Mouse (Mus musculus): Measurements from ENCODE around the gene Slc1a1. TPM values are rescaled to one million over a fixed set of nuclear protein-coding genes. Genes with fewer than 3 reads are reported as not detected.

The Slc1a1 gene
- 1.1 and 2.2 TPM in 2 replicates for polyA plus RNA-seq (2016; fragmentation: Nextera tagmentation; extraction: Ambion mirVana)

DNA sequence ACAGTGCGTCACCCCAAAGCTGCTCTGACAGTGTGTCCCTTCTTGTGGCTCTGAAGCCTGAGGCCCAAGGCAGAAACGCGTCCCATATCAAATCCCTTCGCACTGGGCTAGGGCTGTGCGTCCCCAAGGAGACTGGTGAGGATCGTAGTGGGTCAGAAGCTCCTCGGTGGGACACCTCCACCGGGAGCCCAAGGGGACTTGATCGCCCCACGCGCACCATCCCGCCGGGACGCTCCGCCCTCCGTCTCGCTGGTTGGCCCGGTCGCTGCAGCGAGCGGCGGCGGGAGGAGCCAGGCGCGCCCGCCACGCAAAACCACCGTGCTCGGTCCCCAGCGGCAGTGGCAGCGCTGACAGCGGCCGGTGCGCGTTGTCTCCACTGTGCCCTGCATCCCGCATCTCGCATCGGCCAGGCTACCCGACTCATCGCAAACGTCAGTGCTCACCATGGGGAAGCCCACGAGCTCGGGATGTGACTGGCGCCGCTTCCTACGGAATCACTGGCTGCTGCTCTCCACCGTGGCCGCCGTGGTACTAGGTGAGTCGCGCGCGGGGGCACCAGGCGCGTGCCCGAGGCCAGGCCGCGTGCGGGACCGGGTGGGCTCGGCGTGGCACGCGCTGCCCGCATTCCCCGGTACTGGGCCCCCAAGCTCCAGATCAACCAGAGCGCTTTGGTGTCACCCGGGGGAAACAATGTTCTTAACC, at the start of gene Slc1a1:
Gene Slc1a1 (plus strand): TSS at position 252 of the 702 bp plus-strand sequence.
- Histone ChIP-seq H3K4me3 (peak within 1 kb of the TSS; percentile 59), H3K27me3 (peaks cover 36% of the 10 kb centered on the region), H3K4me2 (replicated peaks) (peak within 1 kb of the TSS; percentile 98), H3K27ac (no peak within 1 kb of the TSS), H3K9ac (peak within 1 kb of the TSS; percentile 47), H3K36me3 (no peaks in the 10 kb centered on the region), H3K9me3 (no peaks in the 10 kb centered on the region), H3K4me1 (peaks cover 12% of the 10 kb centered on the region; the same call in 1 of the 2 replicates)
- peak; percentile 35; the same call in 1 of the 2 replicates for ATAC-seq (ENCODE audit: insufficient number of reproducible peaks, insufficient read depth, low FRiP score, low TSS enrichment)
- WGBS = under 1% methylated on average over 67 of the region's 68 CpGs

DNA sequence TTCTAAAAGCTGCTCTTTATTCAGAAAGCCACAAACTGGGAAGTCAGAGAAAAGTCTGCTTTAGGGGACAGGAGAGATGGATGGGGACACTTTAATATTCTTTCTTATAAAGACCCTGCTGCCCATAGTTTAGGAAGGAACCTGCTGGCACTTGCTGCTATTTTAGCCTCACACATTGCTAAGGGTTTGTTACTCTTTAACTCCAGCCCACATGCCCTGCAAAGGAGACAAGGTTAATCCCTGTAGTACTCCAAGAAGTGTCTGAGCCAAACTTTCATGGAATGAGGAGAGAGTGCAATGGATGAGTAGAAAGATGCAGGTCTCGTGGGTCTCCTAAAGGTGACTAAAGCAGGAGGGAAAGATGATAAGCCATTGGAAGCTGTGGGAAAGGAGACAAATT, 44.7 kb upstream of the Slc1a1 start:
- Histone ChIP-seq H3K4me1 (no peaks in the 10 kb centered on the region), H3K4me2 (replicated peaks) (no peak overlapping the region), H3K4me3 (no peak overlapping the region), H3K27me3 (no peaks in the 10 kb centered on the region), H3K9ac (no peak overlapping the region), H3K9me3 (no peaks in the 10 kb centered on the region), H3K36me3 (no peaks in the 10 kb centered on the region), H3K27ac (no peak overlapping the region)
- no peak for ATAC-seq (ENCODE audit: insufficient number of reproducible peaks, insufficient read depth, low FRiP score, low TSS enrichment)
- WGBS = 62% methylated on average over 1 of the region's 1 CpGs

DNA sequence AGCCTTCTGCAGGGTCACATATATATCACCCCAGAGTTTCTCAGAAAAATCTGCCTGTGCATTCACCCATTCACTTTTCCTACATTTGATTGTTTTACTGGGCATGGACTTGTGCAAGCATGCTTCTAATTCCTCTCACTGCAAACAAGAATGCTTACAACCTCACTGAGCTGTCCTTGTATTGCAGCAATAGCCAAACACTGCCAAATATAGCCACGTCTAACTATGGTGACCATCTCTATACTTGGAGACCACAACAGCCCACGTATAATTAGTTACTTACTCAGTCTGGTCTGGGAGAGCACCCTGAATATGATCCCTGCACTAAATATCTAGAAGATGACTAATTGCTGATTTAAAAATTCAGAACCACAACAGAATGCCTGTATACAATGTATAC, 41.5 kb upstream of the Slc1a1 start:
- no peak overlapping the region for H3K4me3 ChIP-seq
- no peak for ATAC-seq (ENCODE audit: insufficient number of reproducible peaks, insufficient read depth, low FRiP score, low TSS enrichment)
- H3K4me1 ChIP-seq = no peaks in the 10 kb centered on the region
- H3K27me3 ChIP-seq = no peaks in the 10 kb centered on the region
- no peaks in the 10 kb centered on the region for H3K36me3 ChIP-seq
- H3K9ac ChIP-seq = no peak overlapping the region
- no peaks in the 10 kb centered on the region for H3K9me3 ChIP-seq
- 74% methylated on average over 2 of the region's 2 CpGs for WGBS
- H3K4me2 ChIP-seq (replicated peaks) = no peak overlapping the region
- no peak overlapping the region for H3K27ac ChIP-seq

DNA sequence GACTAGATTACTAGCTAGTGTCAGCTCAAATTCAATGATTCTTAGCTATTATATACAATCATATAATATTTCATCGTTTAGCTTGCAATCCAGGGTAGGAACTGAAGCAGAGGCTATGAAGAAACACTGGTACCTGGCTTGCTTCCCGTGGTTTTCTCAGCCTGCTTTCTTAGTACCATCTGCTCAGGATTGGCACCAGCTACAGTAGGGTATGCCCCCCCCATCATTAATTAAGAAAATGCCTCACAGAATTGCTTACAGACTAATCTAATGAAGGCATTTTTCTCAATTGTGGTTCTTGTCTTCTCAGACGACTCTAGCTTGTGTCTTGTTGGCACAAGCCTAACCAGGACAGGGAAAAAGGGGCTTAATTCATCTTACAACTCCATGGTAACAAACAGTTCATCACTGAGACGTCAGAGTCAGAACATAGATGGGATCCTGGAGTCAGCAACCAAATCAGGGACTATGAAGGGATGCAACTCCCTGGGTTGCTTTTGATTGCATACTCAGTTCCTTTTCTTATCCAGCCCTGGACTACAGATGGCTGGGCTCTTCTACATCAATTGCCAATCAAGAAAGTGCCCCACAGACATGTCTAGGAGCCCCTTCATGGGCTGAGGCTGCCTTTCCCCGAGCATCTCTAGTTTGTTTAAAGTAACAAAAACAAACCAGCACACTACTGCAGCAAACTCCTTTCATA, 38.6 kb upstream of the Slc1a1 start:
- no peak overlapping the region for H3K27ac ChIP-seq
- no peak overlapping the region for H3K4me3 ChIP-seq
- no peak for ATAC-seq (ENCODE audit: insufficient number of reproducible peaks, insufficient read depth, low FRiP score, low TSS enrichment)
- H3K27me3 ChIP-seq = no peaks in the 10 kb centered on the region
- no peaks in the 10 kb centered on the region for H3K4me1 ChIP-seq
- H3K36me3 ChIP-seq = no peaks in the 10 kb centered on the region
- H3K9ac ChIP-seq = no peak overlapping the region
- no peaks in the 10 kb centered on the region for H3K9me3 ChIP-seq
- no peak overlapping the region for H3K4me2 ChIP-seq (replicated peaks)
- 65% methylated on average over 5 of the region's 5 CpGs for WGBS

DNA sequence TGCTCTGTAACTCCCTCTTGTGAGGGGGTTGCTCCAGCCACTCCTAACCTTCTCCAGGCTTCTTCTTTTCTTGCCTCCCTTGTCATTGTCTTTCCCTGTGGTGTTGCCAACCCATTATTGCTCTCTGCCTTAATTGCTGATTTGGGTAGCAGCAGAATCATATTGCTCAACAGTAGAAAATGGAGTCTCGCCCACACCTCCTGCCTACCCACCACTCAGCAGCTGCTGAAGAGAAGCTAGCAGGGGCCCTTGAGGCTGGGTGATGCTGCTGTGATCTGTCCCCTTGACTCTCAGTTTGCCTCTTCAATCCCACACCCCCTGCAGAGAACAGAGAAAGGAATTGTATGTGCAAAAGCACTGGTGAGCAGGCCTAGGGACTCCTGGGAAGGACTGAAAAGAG, 37.9 kb upstream of the Slc1a1 start:
- WGBS = 86% methylated on average over 1 of the region's 1 CpGs
- ATAC-seq (ENCODE audit: insufficient number of reproducible peaks, insufficient read depth, low FRiP score, low TSS enrichment) = no peak
- no peak overlapping the region for H3K9ac ChIP-seq

DNA sequence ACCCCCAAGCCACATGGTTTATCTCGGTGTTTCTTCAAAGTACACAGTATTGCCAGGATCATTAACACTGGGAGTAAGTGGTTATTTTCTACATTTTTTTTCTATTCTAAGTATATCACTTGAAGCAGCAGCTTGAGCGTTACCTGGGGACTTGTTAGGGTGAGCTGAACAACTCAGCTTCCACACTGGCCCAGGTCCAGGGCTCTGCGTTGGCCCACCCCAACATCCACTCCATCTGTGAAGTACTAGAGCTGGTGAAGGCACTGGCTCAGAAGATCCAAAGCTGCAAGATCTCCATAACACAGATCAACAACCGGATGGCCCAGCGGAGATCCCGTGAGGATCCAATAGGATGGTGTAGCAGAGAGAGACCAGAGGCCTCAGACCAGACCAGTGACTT, 37.2 kb upstream of the Slc1a1 start:
- Histone ChIP-seq H3K27me3 (no peaks in the 10 kb centered on the region), H3K4me3 (no peak overlapping the region), H3K9ac (no peak overlapping the region), H3K4me1 (no peaks in the 10 kb centered on the region), H3K9me3 (no peaks in the 10 kb centered on the region), H3K27ac (no peak overlapping the region), H3K36me3 (no peaks in the 10 kb centered on the region), H3K4me2 (replicated peaks) (no peak overlapping the region)
- no peak for ATAC-seq (ENCODE audit: insufficient number of reproducible peaks, insufficient read depth, low FRiP score, low TSS enrichment)
- WGBS = 88% methylated on average over 6 of the region's 6 CpGs

More for the DNA sequence above, 37.9 kb upstream of the Slc1a1 start:
- Histone ChIP-seq H3K4me3 (no peak overlapping the region), H3K9me3 (no peaks in the 10 kb centered on the region), H3K27ac (no peak overlapping the region), H3K27me3 (no peaks in the 10 kb centered on the region), H3K4me2 (replicated peaks) (no peak overlapping the region), H3K36me3 (no peaks in the 10 kb centered on the region), H3K4me1 (no peaks in the 10 kb centered on the region)

DNA sequence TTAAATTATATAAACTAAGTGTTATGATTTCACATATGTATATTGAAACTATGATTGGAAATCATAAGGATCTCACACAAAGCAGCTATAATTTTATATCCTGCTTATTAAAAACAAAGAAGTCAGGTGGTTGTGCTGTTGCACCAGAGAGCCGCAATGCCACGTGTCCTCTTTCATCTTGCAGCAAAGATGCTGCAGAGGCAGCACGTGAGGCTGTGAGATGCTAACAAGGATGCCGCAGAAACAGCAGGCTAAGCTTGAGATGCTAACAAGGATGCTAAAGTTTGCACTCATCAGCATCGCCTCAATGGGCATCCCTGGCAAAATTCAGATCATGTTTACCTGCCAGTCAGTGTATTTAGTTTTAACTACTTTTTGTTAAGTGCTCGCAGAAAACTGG, 34.4 kb upstream of the Slc1a1 start:
- Histone ChIP-seq H3K36me3 (no peaks in the 10 kb centered on the region), H3K27me3 (no peaks in the 10 kb centered on the region), H3K9me3 (no peaks in the 10 kb centered on the region), H3K9ac (no peak overlapping the region), H3K4me2 (replicated peaks) (no peak overlapping the region), H3K27ac (no peak overlapping the region), H3K4me1 (no peaks in the 10 kb centered on the region), H3K4me3 (no peak overlapping the region)
- no peak for ATAC-seq (ENCODE audit: insufficient number of reproducible peaks, insufficient read depth, low FRiP score, low TSS enrichment)
- WGBS = 52% methylated on average over 6 of the region's 6 CpGs

GRCm38 (mm10) chr19:28806276-28806675, 28.6 kb upstream of the Slc1a1 start:
- Histone ChIP-seq H3K4me1 (no peaks in the 10 kb centered on the region), H3K4me2 (replicated peaks) (no peak overlapping the region), H3K9me3 (no peaks in the 10 kb centered on the region), H3K27ac (no peak overlapping the region), H3K9ac (no peak overlapping the region), H3K27me3 (no peaks in the 10 kb centered on the region), H3K4me3 (no peak overlapping the region), H3K36me3 (no peaks in the 10 kb centered on the region)
- no peak for ATAC-seq (ENCODE audit: insufficient number of reproducible peaks, insufficient read depth, low FRiP score, low TSS enrichment)
- WGBS = 76% methylated on average over 6 of the region's 6 CpGs

DNA sequence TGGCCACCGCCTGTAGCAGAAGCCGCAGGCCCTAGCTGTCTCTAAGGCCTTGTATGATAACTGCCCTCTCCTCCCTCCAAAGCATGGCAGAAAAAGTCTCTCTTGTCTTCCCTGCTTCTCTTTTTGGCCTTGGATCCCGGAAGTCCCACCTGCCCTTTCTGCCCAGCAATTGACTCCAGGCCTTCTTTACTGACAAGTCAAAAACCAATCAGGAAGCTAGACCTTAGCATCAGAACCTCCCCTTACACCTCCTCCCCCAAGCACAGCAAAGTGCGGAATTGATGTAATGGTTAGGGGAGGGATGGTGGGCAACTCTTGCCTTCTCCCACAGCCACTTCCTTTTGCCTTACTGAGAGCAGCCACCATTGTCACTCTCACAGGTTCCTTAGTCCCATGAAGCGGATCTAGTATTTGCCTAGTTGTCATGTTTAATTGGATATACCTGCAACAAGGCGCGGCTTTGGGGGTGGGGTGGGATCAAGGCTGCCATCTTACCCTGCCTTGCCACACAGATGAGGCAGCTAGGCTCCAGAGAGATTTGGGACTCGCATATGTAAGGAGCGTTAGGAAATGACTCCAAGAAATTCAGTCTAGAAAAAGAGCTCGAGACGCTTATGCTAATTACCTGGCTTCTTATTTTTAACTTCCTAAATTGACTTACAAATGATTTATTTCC, 27.9 kb upstream of the Slc1a1 start:
- WGBS = 86% methylated on average over 11 of the region's 11 CpGs
- H3K9ac ChIP-seq = no peak overlapping the region
- H3K27ac ChIP-seq = no peak overlapping the region
- H3K9me3 ChIP-seq = no peaks in the 10 kb centered on the region
- H3K36me3 ChIP-seq = no peaks in the 10 kb centered on the region
- H3K4me1 ChIP-seq = no peaks in the 10 kb centered on the region
- no peak overlapping the region for H3K4me3 ChIP-seq
- no peak overlapping the region for H3K4me2 ChIP-seq (replicated peaks)
- H3K27me3 ChIP-seq = no peaks in the 10 kb centered on the region
- no peak for ATAC-seq (ENCODE audit: insufficient number of reproducible peaks, insufficient read depth, low FRiP score, low TSS enrichment)

DNA sequence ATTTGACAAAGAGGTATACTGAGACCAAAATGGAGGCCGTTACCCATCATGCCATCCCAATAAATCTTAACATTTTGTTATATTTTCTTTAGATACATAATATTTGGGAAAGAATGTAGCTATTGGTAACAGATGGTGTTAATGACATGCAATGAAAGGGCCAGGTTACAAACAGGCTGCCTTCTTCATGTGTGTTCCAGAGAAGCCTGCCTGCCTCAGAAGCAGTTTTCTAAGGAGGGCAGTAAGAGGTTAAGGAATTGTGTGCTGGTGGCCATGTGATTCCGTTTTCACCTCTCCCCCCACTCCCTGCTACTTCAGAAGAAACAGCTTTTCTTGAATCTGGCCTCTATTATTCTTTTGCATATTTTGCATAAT, 27.4 kb upstream of the Slc1a1 start:
- 58% methylated on average over 2 of the region's 2 CpGs for WGBS
- no peak overlapping the region for H3K4me2 ChIP-seq (replicated peaks)
- H3K4me1 ChIP-seq = no peaks in the 10 kb centered on the region
- H3K9me3 ChIP-seq = no peaks in the 10 kb centered on the region
- H3K27ac ChIP-seq = no peak overlapping the region
- no peak for ATAC-seq (ENCODE audit: insufficient number of reproducible peaks, insufficient read depth, low FRiP score, low TSS enrichment)
- H3K27me3 ChIP-seq = no peaks in the 10 kb centered on the region
- H3K4me3 ChIP-seq = no peak overlapping the region
- H3K9ac ChIP-seq = no peak overlapping the region
- H3K36me3 ChIP-seq = no peaks in the 10 kb centered on the region

DNA sequence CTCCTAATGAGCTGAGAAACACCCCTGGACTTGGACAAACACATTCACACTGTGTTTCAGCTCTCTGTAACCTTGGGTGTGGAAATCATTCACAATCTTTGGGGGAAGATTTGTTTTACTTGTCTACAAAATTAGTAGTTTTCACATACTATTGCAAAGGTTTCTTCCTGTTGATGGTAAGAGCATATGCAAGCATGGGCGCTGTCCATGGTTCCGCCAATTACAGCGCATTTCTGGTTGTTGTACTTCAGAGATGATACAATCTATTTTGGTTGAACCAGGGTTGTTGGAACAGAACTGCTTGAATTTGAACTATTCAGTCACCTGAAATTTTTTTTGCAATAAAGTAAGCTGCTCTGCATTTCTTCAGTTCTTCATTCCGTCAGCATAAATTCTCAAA, 16.6 kb upstream of the Slc1a1 start:
- no peak for ATAC-seq (ENCODE audit: insufficient number of reproducible peaks, insufficient read depth, low FRiP score, low TSS enrichment)
- Histone ChIP-seq H3K9ac (no peak overlapping the region), H3K27me3 (no peaks in the 10 kb centered on the region), H3K9me3 (no peaks in the 10 kb centered on the region), H3K4me1 (no peaks in the 10 kb centered on the region), H3K4me2 (replicated peaks) (no peak overlapping the region), H3K36me3 (no peaks in the 10 kb centered on the region), H3K4me3 (no peak overlapping the region), H3K27ac (no peak overlapping the region)
- WGBS = 65% methylated on average over 4 of the region's 4 CpGs
